Mouse (Mus musculus): ENCODE measurements around the gene Rbm48.
"Not testable (repeated sequence)": the region's sequence is repeated elsewhere in the genome, so short reads cannot be mapped to it uniquely, and the experiment has no call there.

The Rbm48 gene

DNA sequence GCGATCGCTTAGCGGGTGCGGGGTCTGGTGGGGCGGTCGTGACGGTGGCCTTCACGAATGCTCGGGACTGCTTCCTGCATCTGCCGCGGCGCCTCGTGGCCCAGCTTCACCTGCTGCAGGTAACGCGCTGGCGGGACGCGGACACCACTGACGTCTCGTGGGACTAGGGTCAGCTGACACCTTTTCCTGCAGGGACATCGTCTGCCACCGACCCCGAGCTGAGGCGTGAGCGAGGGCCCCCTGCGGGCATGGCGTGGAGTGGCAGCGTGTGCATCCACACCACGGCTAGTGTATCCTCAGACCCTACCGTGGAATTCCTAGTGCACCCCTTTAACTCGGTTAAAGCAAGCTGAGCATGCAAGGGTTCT lies at the start of gene Rbm48:
Rbm48 (minus strand) TSS at position 187 of the 368 bp plus-strand sequence.
- DNase-seq = peak; percentile 87

GRCm38 (mm10) chr5:3645326-3645725 lies 48.9 kb upstream of the Rbm48 start:
- DNase-seq = no peak

GRCm38 (mm10) chr5:3644621-3645020 lies 48.2 kb upstream of the Rbm48 start:
- DNase-seq = no peak

GRCm38 (mm10) chr5:3635286-3635685 lies 38.9 kb upstream of the Rbm48 start:
- DNase-seq = no peak

GRCm38 (mm10) chr5:3633951-3634350 lies 37.6 kb upstream of the Rbm48 start:
- DNase-seq = no peak

GRCm38 (mm10) chr5:3633315-3633714 lies 36.9 kb upstream of the Rbm48 start:
- no peak for DNase-seq

- DNase-seq = no peak
These were observed 35.9 kb upstream of the Rbm48 start for GRCm38 (mm10) chr5:3632285-3632684.

DNA sequence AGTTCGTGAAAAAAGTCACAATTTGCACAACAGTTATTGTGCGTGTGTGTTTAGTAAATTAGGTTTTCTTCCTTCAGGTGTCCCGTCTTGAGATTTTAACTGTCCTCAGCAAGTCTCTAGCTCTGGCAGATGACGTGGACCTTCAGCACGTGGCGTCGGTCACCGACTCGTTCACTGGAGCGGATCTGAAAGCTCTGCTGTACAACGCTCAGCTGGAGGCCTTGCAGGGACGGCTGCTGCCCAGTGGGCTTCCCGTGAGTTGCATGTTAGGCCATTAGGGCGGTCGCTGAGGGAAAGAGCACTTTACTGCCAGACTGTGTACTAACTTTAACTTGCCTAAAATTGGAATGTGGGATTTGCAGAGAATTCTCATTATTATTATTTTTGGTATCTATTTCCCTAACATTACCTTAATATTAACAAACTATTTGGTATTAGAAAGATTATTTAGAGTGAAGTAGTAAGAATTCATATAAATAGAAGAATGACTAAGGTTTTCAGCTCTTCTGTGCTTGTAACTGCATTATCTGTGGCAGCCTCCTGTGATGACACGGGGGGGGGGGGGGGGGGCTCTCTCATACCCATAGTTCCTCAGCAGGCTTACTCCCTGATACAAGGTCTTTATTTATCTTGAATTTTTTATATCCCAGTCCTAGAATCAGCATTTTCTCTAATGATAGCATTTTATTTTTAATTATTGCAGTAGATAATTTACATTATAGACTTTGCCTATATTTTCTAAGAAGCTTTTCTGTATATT lies 35.3 kb upstream of the Rbm48 start:
- DNase-seq = no peak

- DNase-seq = no peak
These were observed 33.7 kb upstream of the Rbm48 start for GRCm38 (mm10) chr5:3630055-3630454.

- no peak for DNase-seq
These were observed 24.1 kb upstream of the Rbm48 start for GRCm38 (mm10) chr5:3620486-3620885.

GRCm38 (mm10) chr5:3611835-3612234 lies 15.4 kb upstream of the Rbm48 start:
- DNase-seq = not testable (repeated sequence)

DNA sequence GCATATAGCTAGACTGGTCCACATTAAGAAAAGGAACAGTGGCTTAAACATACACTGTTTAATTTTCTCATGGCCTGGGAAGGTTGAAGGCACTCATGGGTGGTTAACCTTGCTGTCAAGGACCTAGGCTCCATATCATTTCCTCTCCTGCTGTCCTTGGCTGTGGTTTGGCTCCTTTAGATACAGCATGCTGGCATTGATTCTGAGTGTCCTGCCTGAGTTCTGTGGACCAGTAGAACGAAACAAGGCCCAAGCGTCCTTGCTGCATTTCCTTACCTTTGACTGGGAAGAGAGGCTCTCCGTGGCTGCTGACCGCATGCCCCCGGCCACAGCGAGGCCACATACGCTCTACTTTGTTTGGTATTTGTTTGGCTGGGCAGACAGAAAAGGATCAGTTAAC lies 12.9 kb upstream of the Rbm48 start:
- DNase-seq = no peak

GRCm38 (mm10) chr5:3607114-3607513 lies 10.7 kb upstream of the Rbm48 start:
- DNase-seq = no peak

DNA sequence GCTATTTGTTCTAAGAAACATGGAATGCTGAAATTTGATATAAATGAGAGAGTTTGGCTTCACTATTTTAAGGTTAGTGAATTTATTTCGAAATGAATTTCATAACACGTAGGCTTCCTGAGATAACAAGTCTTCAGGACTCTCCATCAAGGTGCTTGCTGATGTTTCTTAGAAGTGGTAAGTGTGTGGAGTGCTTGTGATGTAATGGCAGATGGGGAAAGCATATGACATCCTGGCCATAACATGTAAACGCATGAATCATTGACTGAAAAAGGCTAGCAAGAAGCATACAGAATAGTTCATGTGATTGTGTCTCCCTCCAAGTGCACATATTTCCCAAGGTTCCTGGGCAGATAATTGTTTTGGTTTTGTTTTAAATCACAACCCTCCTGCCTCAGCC lies 4.4 kb upstream of the Rbm48 start:
- no peak for DNase-seq

GRCm38 (mm10) chr5:3600298-3600697 lies 3.9 kb upstream of the Rbm48 start:
- no peak for DNase-seq

- no peak for DNase-seq
These were observed 2.4 kb upstream of the Rbm48 start for GRCm38 (mm10) chr5:3598766-3599165.

DNA sequence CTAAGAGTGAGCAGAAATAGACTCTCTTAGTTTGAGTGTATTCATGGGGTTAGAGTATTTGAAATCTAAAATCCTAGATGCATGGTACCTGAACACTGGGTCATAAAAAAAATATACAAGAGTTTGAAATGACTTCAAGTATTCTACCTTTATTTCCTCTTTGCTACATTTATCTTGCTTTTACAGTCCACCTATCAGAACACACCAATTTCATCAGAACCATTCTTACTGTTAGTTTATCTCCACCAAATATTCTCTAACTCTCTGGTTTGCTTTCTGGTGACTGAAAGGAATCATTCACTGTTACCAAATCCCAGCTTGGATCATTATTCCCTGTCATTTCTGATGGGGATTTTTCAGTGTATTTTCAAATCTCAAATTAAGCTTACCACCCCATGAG lies 786 bp upstream of the Rbm48 start:
- DNase-seq = no peak

DNA sequence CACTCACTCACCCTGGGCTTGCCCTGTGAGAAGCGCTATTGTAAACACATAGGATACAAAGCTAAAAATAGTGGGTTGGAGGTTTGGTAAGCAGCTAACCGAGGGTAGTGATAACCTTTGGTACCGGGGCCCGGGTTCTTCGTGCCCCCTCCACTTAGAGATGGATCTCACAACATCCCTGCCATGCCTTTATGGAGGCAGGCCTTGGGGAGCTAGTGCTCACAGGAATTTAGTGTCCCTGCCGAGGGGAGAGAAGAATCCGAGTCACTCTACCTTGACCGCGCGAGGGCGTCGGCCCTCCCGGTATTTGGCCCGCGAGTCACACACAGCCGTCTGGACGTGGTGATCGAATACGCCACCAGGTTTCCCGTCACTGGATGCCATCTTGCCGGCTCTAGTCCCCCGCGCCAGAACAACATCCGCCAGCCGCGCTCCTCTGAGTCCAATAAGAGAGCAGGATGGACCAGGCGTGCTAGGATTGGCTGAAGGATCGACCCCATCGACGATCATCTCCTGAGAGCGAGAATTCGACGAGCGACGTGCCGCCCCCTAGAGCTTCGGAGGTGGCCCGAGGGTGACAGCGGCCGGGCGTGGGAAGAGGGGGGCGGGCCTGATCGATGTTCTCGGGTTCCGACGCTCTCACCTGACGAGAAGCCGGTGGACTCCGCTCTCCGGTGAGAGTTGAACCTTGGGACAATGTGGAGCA lies 539 bp downstream of the Rbm48 start, which contains the start of gene Pex1:
Pex1 (plus strand) TSS at position 374 of the 706 bp plus-strand sequence.
- DNase-seq = peak; percentile 96

GRCm38 (mm10) chr5:3579066-3579465 lies 17.3 kb downstream of the Rbm48 start:
- no peak for DNase-seq

DNA sequence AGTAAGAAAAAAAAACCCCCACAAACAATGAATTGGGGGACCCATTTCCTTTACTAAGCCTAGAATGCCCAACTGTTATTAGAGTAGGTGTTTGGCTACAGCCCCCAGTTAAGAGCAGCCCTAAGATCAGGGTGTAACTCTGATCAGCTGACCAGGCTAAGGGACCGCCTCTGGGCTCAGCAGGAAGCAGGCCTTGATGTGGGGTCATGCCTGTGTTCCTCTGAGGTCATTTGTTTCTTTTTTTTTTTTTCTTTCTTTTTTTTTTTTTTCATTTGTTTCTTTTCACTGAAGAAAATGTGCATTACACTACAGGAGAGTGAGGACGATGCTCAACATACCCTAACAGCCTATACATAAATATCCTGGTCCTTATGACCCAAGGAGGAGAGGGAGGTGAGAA lies 18.4 kb downstream of the Rbm48 start:
- DNase-seq = no peak

- DNase-seq = no peak
These were observed 21.6 kb downstream of the Rbm48 start for GRCm38 (mm10) chr5:3574825-3575224.

DNA sequence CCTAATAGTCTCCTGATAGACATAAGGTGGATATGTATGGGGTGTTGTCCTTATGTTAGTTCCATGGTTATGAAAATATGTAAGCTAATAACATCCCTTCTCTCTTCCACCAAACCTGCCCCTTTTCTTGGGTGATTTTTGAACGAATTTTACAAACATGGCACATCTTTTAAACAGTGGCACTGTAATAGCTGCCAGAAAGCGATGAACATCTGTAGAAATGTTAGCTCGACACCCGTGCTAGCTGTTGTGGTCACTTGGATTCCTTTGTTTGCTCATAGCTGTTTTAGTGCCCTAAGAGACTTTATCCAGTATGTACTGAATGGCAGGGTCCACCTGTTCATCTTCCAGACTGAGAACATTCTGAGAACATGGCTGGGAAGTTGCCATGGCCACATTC lies 25.1 kb downstream of the Rbm48 start, which contains the start of gene 1700109H08Rik:
1700109H08Rik (plus strand) TSS at position 301 of the 400 bp plus-strand sequence.
- DNase-seq = no peak

DNA sequence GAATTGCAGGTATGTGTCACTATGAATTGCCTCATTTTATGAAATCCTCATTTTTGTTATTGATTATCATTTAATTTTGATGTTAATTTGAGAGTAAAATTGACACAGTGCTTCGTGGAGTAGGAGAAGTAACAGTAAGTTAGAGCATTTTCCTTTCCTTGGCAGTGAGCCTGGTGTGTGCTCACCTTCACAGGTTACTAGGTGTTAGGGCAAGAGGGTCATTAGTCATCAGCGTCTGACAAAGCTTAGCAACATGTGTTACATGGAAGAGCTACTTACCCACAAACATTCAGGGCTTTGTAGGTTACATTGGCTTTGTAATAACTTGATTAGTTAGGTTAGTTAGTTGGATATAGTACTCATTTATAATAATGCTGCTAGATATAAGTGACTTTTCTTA lies 42.2 kb downstream of the Rbm48 start:
- no peak for DNase-seq

GRCm38 (mm10) chr5:3551481-3551880 lies 44.9 kb downstream of the Rbm48 start:
- no peak for DNase-seq

Data from layer of hippocampus, adult 9-11 months (tissue).